Mouse (Mus musculus) lung, embryonic 16.5 days (tissue): ENCODE measurements at regions not wholly inside any gene's neighbourhood (a gene's known extent, or its start where the extent isn't known, plus 50 kb on each side); places are given as distances from the start of the nearest gene placed in this dataset.
"Not testable (repeated sequence)": the region's sequence is repeated elsewhere in the genome, so short reads cannot be mapped to it uniquely, and the experiment has no call there.

ENCODE experiments used
- ATAC-seq: fragments of 200-750 bp; cut with Nextera tagmentation; 2 replicates; pipeline ENCODE4 v1.8.0; 2017; ENCODE audit warnings: low read depth, mild to moderate bottlenecking, moderate library complexity
- H3K27ac ChIP-seq: fragments of 300-500 bp; sonication (generic); 2 replicates; pipeline ENCODE4 v1.5.1; 2014; ENCODE audit warnings: mild to moderate bottlenecking, control low read depth, low read length
- H3K27me3 ChIP-seq: fragments of 300-500 bp; sonication (generic); 2 replicates; pipeline ENCODE4 v1.6.1; 2014; ENCODE audit warnings: low read depth, low read length, mixed read lengths; ENCODE audit not compliant: control insufficient read depth, insufficient read depth
- H3K36me3 ChIP-seq: fragments of 300-500 bp; sonication (generic); 2 replicates; pipeline ENCODE4 v1.6.1; 2014; ENCODE audit warnings: low read length; ENCODE audit not compliant: control insufficient read depth, insufficient read depth
- H3K4me1 ChIP-seq: fragments of 300-500 bp; sonication (generic); replicated peaks from 2 replicates; pipeline ENCODE4 v1.6.1; 2014; ENCODE audit warnings: low read length, mixed read lengths; ENCODE audit not compliant: control insufficient read depth, insufficient read depth
- H3K4me2 ChIP-seq: fragments of 300-500 bp; sonication (generic); 2 replicates; pipeline ENCODE4 v1.6.1; 2014; ENCODE audit warnings: low read depth, low read length, control low read depth
- H3K4me3 ChIP-seq: fragments of 300-500 bp; sonication (generic); 2 replicates; pipeline ENCODE4 v1.5.1; 2014; ENCODE audit warnings: mild to moderate bottlenecking, low read length, control low read depth
- H3K9ac ChIP-seq: fragments of 300-500 bp; sonication (generic); 2 replicates; pipeline ENCODE4 v1.6.1; 2014; ENCODE audit warnings: low read length, control low read depth
- H3K9me3 ChIP-seq: fragments of 300-500 bp; sonication (generic); 2 replicates; pipeline ENCODE4 v1.6.1; 2016; ENCODE audit warnings: low read length; ENCODE audit not compliant: control insufficient read depth
- WGBS: fragments of 180-500 bp; shearing (Covaris S2); extraction: QIAGEN DNeasy Blood & Tissue Kit; methylation state at CpG from one replicate; pipeline ENCODE4 v1.1.7; 2014; 5-methylcytosine and 5-hydroxymethylcytosine counted together

GRCm38 (mm10) chr16:50774699-50775098 is 183.7 kb upstream of the Ccdc54 start:
- not testable (repeated sequence) for H3K27me3 ChIP-seq, H3K36me3 ChIP-seq, H3K4me3 ChIP-seq, H3K9ac ChIP-seq, H3K4me2 ChIP-seq, ATAC-seq, H3K27ac ChIP-seq, H3K4me1 ChIP-seq, H3K9me3 ChIP-seq
- 94% methylated on average over 12 of the region's 12 CpGs for WGBS

GRCm38 (mm10) chr16:50766055-50766770 is 175.3 kb upstream of the Ccdc54 start:
- ATAC-seq, result peak; percentile 36; the same call in 1 of the 2 replicates
- 73% methylated on average over 11 of the region's 11 CpGs for WGBS
- H3K9ac ChIP-seq, result no peak overlapping the region
- no peaks in the 10 kb centered on the region for H3K4me1 ChIP-seq
- no peaks in the 10 kb centered on the region for H3K36me3 ChIP-seq
- no peaks in the 10 kb centered on the region for H3K27me3 ChIP-seq
- H3K4me2 ChIP-seq, result no peak overlapping the region
- no peak overlapping the region for H3K4me3 ChIP-seq
- H3K9me3 ChIP-seq, result no peaks in the 10 kb centered on the region
- H3K27ac ChIP-seq, result no peak overlapping the region

DNA sequence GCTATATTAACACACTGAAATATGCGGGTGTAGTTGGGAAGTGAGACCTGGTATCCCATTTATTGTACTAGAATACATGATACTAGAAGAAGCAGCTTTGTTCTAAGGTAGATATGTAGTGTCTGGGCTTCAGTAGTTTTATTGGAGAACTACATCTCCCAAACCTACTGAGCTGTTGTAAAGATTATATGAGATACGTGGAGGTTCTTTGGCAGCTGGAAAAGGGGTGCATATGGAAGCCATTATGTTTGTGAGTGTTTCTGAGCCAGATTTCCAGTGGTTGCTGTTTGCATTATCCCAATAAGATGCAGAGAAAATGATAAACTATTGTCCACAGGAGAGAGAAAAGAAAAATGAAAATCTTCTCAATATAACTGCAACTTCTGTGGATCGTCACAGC is 171.1 kb upstream of the Ccdc54 start:
- H3K9me3 ChIP-seq, result no peaks in the 10 kb centered on the region
- H3K4me3 ChIP-seq, result no peak overlapping the region
- WGBS, result 72% methylated on average over 3 of the region's 3 CpGs
- ATAC-seq, result no peak
- H3K27me3 ChIP-seq, result no peaks in the 10 kb centered on the region
- H3K4me2 ChIP-seq, result no peak overlapping the region
- H3K27ac ChIP-seq, result no peak overlapping the region
- no peaks in the 10 kb centered on the region for H3K4me1 ChIP-seq
- no peaks in the 10 kb centered on the region for H3K36me3 ChIP-seq
- H3K9ac ChIP-seq, result no peak overlapping the region

GRCm38 (mm10) chr16:50759979-50760378 is 169.0 kb upstream of the Ccdc54 start:
- no peak for ATAC-seq
- no peak overlapping the region for H3K4me2 ChIP-seq
- H3K4me3 ChIP-seq, result no peak overlapping the region
- H3K27ac ChIP-seq, result no peak overlapping the region
- no peaks in the 10 kb centered on the region for H3K27me3 ChIP-seq
- no peaks in the 10 kb centered on the region for H3K9me3 ChIP-seq
- H3K4me1 ChIP-seq, result no peaks in the 10 kb centered on the region
- no peaks in the 10 kb centered on the region for H3K36me3 ChIP-seq
- 76% methylated on average over 5 of the region's 5 CpGs for WGBS
- H3K9ac ChIP-seq, result no peak overlapping the region

DNA sequence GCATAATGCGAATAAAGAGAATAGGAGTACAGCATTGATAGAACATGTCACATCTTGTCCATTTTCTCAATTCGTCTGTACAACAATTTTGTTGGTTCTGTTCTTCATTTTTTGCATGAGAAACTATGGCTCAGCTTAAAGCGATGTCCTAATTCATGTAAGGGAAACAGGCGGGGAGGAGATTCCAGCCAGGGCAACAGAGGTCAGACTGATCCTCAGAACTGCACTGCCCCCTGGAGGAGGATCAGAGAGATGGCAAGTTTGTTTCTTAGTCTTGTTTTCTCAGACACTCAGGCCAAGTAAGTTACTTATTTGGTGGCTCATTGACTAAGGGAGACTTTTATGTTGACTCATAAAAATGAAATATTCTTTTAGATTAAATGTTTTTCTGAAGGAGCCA is 165.7 kb upstream of the Ccdc54 start:
- no peak for ATAC-seq
- no peaks in the 10 kb centered on the region for H3K36me3 ChIP-seq
- no peak overlapping the region for H3K4me3 ChIP-seq
- no peaks in the 10 kb centered on the region for H3K27me3 ChIP-seq
- no peaks in the 10 kb centered on the region for H3K9me3 ChIP-seq
- H3K27ac ChIP-seq, result no peak overlapping the region
- peaks cover 12% of the 10 kb centered on the region for H3K4me1 ChIP-seq
- WGBS, result 58% methylated on average over 4 of the region's 4 CpGs
- no peak overlapping the region for H3K4me2 ChIP-seq
- H3K9ac ChIP-seq, result no peak overlapping the region

- Histone ChIP-seq H3K36me3 (no peaks in the 10 kb centered on the region), H3K27ac (peak overlapping the region; percentile 78), H3K4me3 (no peak overlapping the region), H3K4me2 (peak overlapping the region; percentile 29; the same call in 1 of the 2 replicates), H3K9ac (no peak overlapping the region), H3K4me1 (peaks cover 12% of the 10 kb centered on the region), H3K27me3 (no peaks in the 10 kb centered on the region), H3K9me3 (no peaks in the 10 kb centered on the region)
- peak; percentile 88 for ATAC-seq
- 1% methylated on average over 3 of the region's 3 CpGs for WGBS
Measured at GRCm38 (mm10) chr16:50753612-50754389, 162.8 kb upstream of the Ccdc54 start.

DNA sequence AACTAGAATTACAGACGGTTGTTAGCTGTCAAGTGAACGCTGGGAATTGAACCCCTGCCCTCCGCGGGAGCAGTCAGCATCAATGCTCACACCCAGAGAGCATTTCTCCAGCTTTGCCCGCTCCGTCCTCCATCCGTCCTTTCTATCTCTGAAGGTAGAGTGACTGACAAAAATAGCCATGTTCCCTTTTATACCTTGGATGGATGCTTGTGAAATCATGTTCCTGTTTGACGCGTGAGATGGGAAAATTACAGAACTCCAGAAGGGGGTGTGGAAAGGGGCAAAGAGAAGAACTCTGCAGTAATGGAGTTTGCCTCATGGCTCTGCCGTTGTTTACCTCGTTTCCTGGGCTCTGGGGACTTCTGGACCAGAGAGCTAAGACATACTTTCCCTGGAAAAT is 162.1 kb upstream of the Ccdc54 start:
- 73% methylated on average over 11 of the region's 11 CpGs for WGBS
- no peak overlapping the region for H3K4me3 ChIP-seq
- no peaks in the 10 kb centered on the region for H3K9me3 ChIP-seq
- no peak overlapping the region for H3K9ac ChIP-seq
- peak overlapping the region; percentile 78; the same call in 1 of the 2 replicates for H3K27ac ChIP-seq
- H3K27me3 ChIP-seq, result no peaks in the 10 kb centered on the region
- H3K4me2 ChIP-seq, result peak overlapping the region; percentile 33; the same call in 1 of the 2 replicates
- ATAC-seq, result no peak
- peaks cover 12% of the 10 kb centered on the region for H3K4me1 ChIP-seq
- H3K36me3 ChIP-seq, result no peaks in the 10 kb centered on the region

- peak; percentile 55 for ATAC-seq
- Histone ChIP-seq H3K27ac (peak overlapping the region; percentile 78), H3K27me3 (no peaks in the 10 kb centered on the region), H3K9ac (peak overlapping the region; percentile 34; the same call in 1 of the 2 replicates), H3K4me1 (peaks cover 12% of the 10 kb centered on the region), H3K4me3 (peak overlapping the region; percentile 23), H3K4me2 (peak overlapping the region; percentile 33), H3K36me3 (no peaks in the 10 kb centered on the region), H3K9me3 (no peaks in the 10 kb centered on the region)
- WGBS, result 40% methylated on average over 10 of the region's 10 CpGs
Measured at GRCm38 (mm10) chr16:50752277-50752600, 161.3 kb upstream of the Ccdc54 start.

GRCm38 (mm10) chr16:50751495-50752276 is 160.7 kb upstream of the Ccdc54 start:
- peak; percentile 53 for ATAC-seq
- no peak overlapping the region for H3K4me2 ChIP-seq

More at GRCm38 (mm10) chr16:50751495-50752276, 160.7 kb upstream of the Ccdc54 start:
- no peaks in the 10 kb centered on the region for H3K36me3 ChIP-seq
- H3K27ac ChIP-seq, result peak overlapping the region; percentile 83
- no peak overlapping the region for H3K4me3 ChIP-seq
- no peak overlapping the region for H3K9ac ChIP-seq
- 45% methylated on average over 9 of the region's 9 CpGs for WGBS
- no peaks in the 10 kb centered on the region for H3K9me3 ChIP-seq
- no peaks in the 10 kb centered on the region for H3K27me3 ChIP-seq
- H3K4me1 ChIP-seq, result peaks cover 12% of the 10 kb centered on the region
